Mouse (Mus musculus) brain, embryonic 14.5 days (tissue): ENCODE data around the gene Lmna.

ENCODE experiments used
- CTCF ChIP-seq: fragments of 200-500 bp; IDR thresholded peaks from 2 replicates; pipeline ENCODE4 v1.5.1; 2012; ENCODE audit warnings: inconsistent platforms, mild to moderate bottlenecking, moderate library complexity, borderline replicate concordance; ENCODE audit not compliant: insufficient read depth, insufficient read length; ENCODE audit errors: extremely low read depth
- POLR2A ChIP-seq: fragments of 200-500 bp; IDR thresholded peaks from 2 replicates; pipeline ENCODE4 v1.6.1; 2012; ENCODE audit warnings: mild to moderate bottlenecking, inconsistent platforms, borderline replicate concordance; ENCODE audit not compliant: poor library complexity, insufficient read depth, insufficient read length, severe bottlenecking; ENCODE audit errors: extremely low read depth

- TF ChIP-seq CTCF (no peak), POLR2A (no peak)
Observed at GRCm38 (mm10) chr3:88516407-88516806, 6.7 kb upstream of the Lmna start.
